Mouse (Mus musculus) hindbrain, embryonic 11.5 days (tissue): ENCODE data around the gene Klk1b3. TPM values are rescaled to one million over a fixed set of nuclear protein-coding genes. Genes with fewer than 3 reads are reported as not detected.
"Not testable (repeated sequence)": the region's sequence is repeated elsewhere in the genome, so short reads cannot be mapped to it uniquely, and the experiment has no call there.

ENCODE experiments used
- ATAC-seq: fragments of 200-750 bp; cut with Nextera tagmentation; 2 replicates; pipeline ENCODE4 v1.8.0; 2017; ENCODE audit warnings: mild to moderate bottlenecking, moderate TSS enrichment, moderate library complexity; ENCODE audit not compliant: low FRiP score
- DNase-seq: peaks from one replicate; pipeline ENCODE4 v3.0.0-alpha.2; 2015; ENCODE audit warnings: low spot score
- H3K27ac ChIP-seq: fragments of 300-500 bp; sonication (generic); 2 replicates; pipeline ENCODE4 v1.5.1; 2014; ENCODE audit warnings: mild to moderate bottlenecking, low read depth, low read length
- H3K27me3 ChIP-seq: fragments of 300-500 bp; sonication (generic); 2 replicates; pipeline ENCODE4 v1.6.1; 2014; ENCODE audit warnings: mild to moderate bottlenecking, low read length, moderate library complexity, mixed read lengths; ENCODE audit not compliant: control insufficient read depth, insufficient read depth
- H3K36me3 ChIP-seq: fragments of 300-500 bp; sonication (generic); 2 replicates; pipeline ENCODE4 v1.6.1; 2014; ENCODE audit warnings: mild to moderate bottlenecking, low read length, moderate library complexity, mixed read lengths; ENCODE audit not compliant: control insufficient read depth, insufficient read depth
- H3K4me1 ChIP-seq: fragments of 300-500 bp; sonication (generic); replicated peaks from 2 replicates; pipeline ENCODE4 v1.6.1; 2014; ENCODE audit warnings: low read length, mixed read lengths; ENCODE audit not compliant: control insufficient read depth, insufficient read depth
- H3K4me2 ChIP-seq: fragments of 300-500 bp; sonication (generic); replicated peaks from 2 replicates; pipeline ENCODE4 v1.6.1; 2014; ENCODE audit warnings: mild to moderate bottlenecking, low read depth, low read length
- H3K4me3 ChIP-seq: fragments of 300-500 bp; sonication (generic); 2 replicates; pipeline ENCODE4 v1.5.1; 2014; ENCODE audit warnings: low read depth, low read length
- H3K9ac ChIP-seq: fragments of 300-500 bp; sonication (generic); 2 replicates; pipeline ENCODE4 v1.6.1; 2014; ENCODE audit warnings: low read depth, low read length
- H3K9me3 ChIP-seq: fragments of 300-500 bp; sonication (generic); 2 replicates; pipeline ENCODE4 v1.6.1; 2016; ENCODE audit warnings: low read length; ENCODE audit not compliant: control insufficient read depth
- WGBS: fragments of 180-500 bp; shearing (Covaris S2); extraction: QIAGEN DNeasy Blood & Tissue Kit; methylation state at CpG from one replicate; pipeline ENCODE4 v1.1.7; 2014; 5-methylcytosine and 5-hydroxymethylcytosine counted together
- polyA plus RNA-seq: library from polyadenylated mRNA; unstranded; fragments of >200 nt; fragmentation: Nextera tagmentation; extraction: Ambion mirVana; gene quantifications from 2 replicates; pipeline ENCODE4 v1.2.1, GENCODE M21; 2014

Klk1b3 gene
- polyA plus RNA-seq, 1 experiment from 2014 or later = not detected

DNA sequence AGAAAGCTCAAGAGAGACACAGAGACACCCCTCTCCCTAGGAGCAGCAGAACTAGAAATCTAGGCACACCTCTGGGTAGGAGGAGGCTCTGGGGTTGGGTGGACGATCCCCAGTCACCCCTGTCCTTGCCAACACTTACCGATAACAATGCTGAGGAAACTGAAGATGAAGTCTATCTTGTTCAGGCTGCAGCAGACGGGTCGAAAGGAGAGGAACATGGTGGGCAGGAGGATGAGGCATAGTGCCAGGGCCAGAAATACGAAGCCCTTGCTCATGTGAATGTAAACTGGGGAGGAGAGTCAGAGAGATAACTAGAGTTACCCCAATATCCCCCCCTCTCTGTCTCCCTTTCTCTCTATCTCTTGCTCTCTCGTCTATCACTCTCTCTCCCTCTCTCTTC, 24.3 kb downstream of the Klk1b3 start:
- H3K27ac ChIP-seq, H3K4me3 ChIP-seq, DNase-seq, H3K4me1 ChIP-seq, ATAC-seq, H3K36me3 ChIP-seq, H3K9ac ChIP-seq, H3K4me2 ChIP-seq, H3K27me3 ChIP-seq, H3K9me3 ChIP-seq: not testable (repeated sequence)
- 83% methylated on average over 6 of the region's 6 CpGs for WGBS

DNA sequence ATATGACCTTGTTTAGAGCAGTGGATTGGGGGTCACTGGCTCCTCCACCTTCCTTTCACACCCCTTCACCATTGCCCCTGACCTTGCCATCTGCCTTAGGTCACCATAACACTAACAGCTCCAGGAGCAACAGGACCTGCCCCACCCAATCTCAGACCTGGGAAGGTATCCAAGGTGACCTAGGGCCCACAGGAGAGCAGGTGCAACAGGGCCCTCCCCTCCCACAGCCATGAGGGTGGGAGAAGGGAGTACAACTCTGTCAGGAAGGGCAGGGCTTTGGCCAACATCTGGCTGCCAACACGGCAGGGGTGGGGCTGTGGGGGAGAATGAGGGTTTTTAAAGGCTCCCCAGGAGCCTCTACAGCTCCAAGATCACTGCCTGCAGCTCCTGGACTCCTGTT, 27.1 kb downstream of the Klk1b3 start, which contains the start of gene Klk1:
Gene Klk1 (plus strand): TSS at position 285 of the 400 bp plus-strand sequence.
- DNase-seq = no peak
- Histone ChIP-seq H3K4me1 (no peaks in the 10 kb centered on the region), H3K9me3 (no peaks in the 10 kb centered on the region), H3K9ac (no peak within 1 kb of the TSS), H3K36me3 (no peaks in the 10 kb centered on the region), H3K4me3 (no peak within 1 kb of the TSS), H3K27me3 (no peaks in the 10 kb centered on the region), H3K27ac (no peak within 1 kb of the TSS), H3K4me2 (no peak within 1 kb of the TSS)
- no peak for ATAC-seq
- 45% methylated on average over 1 of the region's 1 CpGs for WGBS

GRCm38 (mm10) chr7:44235909-44236308, 37.9 kb downstream of the Klk1b3 start, which contains the start of gene Gm36864:
Gene Gm36864 (plus strand): TSS chr7:44236177.
- Histone ChIP-seq H3K4me1 (no peaks in the 10 kb centered on the region), H3K27ac (no peak within 1 kb of the TSS), H3K9me3 (no peaks in the 10 kb centered on the region), H3K36me3 (no peaks in the 10 kb centered on the region), H3K27me3 (no peaks in the 10 kb centered on the region), H3K4me2 (no peak within 1 kb of the TSS), H3K4me3 (no peak within 1 kb of the TSS), H3K9ac (no peak within 1 kb of the TSS)
- 75% methylated on average over 3 of the region's 3 CpGs for WGBS
- DNase-seq (no peak), ATAC-seq (no peak)

DNA sequence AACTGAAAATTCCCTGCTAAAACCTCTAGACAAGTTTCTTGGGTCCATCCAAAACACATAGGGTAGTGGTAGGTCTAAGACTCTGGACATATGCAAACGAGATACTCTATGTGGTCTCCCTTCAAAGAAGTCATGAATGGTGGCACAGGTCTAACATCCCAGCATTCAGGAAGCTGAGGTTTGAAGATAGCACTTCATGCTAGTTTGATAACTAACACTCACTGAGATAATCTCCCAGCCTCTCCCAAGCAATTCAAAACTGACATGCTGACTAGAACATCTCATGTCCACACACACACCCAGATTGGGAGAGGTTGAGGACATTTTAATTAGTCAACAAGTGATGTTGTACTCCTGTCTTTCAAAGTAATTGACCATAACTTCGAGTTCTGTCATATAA, 41.9 kb downstream of the Klk1b3 start:
- 67% methylated on average over 2 of the region's 2 CpGs for WGBS
- Histone ChIP-seq H3K4me1 (no peaks in the 10 kb centered on the region), H3K27ac (no peak overlapping the region), H3K4me2 (no peak overlapping the region), H3K36me3 (no peaks in the 10 kb centered on the region), H3K4me3 (no peak overlapping the region), H3K9me3 (no peaks in the 10 kb centered on the region), H3K27me3 (no peaks in the 10 kb centered on the region), H3K9ac (no peak overlapping the region)
- ATAC-seq (no peak), DNase-seq (no peak)

DNA sequence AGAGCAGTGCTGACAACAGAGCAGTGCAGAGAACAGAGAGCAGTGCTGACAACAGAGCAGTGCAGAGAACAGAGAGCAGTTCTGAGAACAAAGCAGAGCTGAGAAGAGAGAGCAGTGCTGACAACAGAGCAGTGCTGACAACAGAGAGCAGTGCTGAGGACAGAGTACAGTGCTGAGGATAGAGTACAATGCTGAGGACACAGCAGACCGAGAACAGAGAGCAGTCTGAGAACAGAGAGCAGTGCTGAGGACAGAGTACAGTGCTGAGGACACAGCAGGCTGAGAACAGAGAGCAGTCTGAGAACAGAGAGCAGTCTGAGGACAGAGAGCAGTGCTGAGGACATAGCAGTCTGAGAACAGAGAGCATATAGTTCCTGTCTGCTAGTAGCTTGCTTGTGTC, 42.7 kb downstream of the Klk1b3 start:
- H3K36me3 ChIP-seq = no peaks in the 10 kb centered on the region
- DNase-seq (no peak), ATAC-seq (no peak)
- H3K4me1 ChIP-seq = no peaks in the 10 kb centered on the region; the same call in 1 of the 2 replicates
- H3K4me2 ChIP-seq = no peak overlapping the region
- no peak overlapping the region for H3K27ac ChIP-seq
- 57% methylated on average over 1 of the region's 1 CpGs for WGBS
- H3K4me3 ChIP-seq = no peak overlapping the region
- no peak overlapping the region for H3K9ac ChIP-seq
- H3K27me3 ChIP-seq = no peaks in the 10 kb centered on the region
- H3K9me3 ChIP-seq = no peaks in the 10 kb centered on the region

DNA sequence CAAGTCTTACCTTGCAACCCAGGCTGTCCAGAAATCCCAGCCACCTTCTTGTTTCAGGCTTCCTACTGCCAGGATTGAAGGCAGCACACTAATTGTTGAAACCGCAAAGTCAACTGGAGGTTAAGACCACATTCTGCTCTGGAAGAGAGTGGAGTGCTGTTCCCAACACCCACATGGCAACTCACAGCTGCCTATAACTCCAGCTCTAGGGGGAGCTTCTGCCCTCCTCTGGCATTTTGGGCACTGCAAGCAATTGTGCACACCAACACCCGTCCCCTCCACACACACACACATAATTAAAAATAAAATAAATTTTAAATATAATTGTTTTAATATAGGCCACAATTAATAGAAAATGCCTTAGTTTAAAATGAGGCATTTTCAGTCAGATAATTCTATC, 43.2 kb downstream of the Klk1b3 start:
- Histone ChIP-seq H3K9ac (no peak overlapping the region), H3K9me3 (no peaks in the 10 kb centered on the region), H3K27ac (no peak overlapping the region), H3K27me3 (no peaks in the 10 kb centered on the region), H3K4me2 (no peak overlapping the region), H3K4me1 (no peaks in the 10 kb centered on the region; the same call in 1 of the 2 replicates), H3K4me3 (no peak overlapping the region), H3K36me3 (no peaks in the 10 kb centered on the region)
- no peak for ATAC-seq
- no peak for DNase-seq
- WGBS = 79% methylated on average over 2 of the region's 2 CpGs

DNA sequence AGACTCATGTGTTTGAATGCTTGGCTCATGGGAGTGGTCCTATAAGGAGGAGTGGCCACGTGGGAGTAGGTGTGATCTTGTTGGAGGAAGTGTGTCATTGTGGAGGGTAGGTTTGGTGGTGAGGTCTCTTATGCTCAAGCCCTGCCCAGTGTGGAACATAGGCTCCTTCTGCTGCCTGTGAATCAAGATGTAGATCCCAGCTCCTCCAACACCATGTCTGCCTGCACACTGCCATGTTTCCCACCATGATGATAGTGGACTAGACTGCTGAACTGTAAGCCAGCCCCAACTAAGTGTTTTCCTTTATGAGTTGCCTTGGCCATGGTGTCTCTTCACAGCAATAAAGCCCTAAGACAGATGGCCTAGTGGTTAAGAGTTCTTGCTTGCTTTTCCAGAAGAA, 46.1 kb downstream of the Klk1b3 start:
- 70% methylated on average over 1 of the region's 1 CpGs for WGBS
- ATAC-seq = no peak

GRCm38 (mm10) chr7:44246055-44246983, 48.3 kb downstream of the Klk1b3 start, which contains the start of the genes 1700028J19Rik and 2410002F23Rik:
Gene 1700028J19Rik (minus strand): TSS chr7:44246695.
Gene 2410002F23Rik (plus strand): TSS chr7:44246722.
- ATAC-seq (peak; percentile 88), DNase-seq (peak; percentile 92)
- Histone ChIP-seq H3K4me1 (peaks cover 4% of the 10 kb centered on the region; the same call in 1 of the 2 replicates), H3K4me3 (peak within 1 kb of the TSS; percentile 82), H3K4me2 (peak within 1 kb of the TSS; percentile 67), H3K9me3 (no peaks in the 10 kb centered on the region), H3K27me3 (no peaks in the 10 kb centered on the region), H3K9ac (peak within 1 kb of the TSS; percentile 86), H3K27ac (peak within 1 kb of the TSS; percentile 74), H3K36me3 (peaks cover 17% of the 10 kb centered on the region)
- WGBS = under 1% methylated on average over 62 of the region's 62 CpGs

More for the DNA sequence above, 46.1 kb downstream of the Klk1b3 start:
- H3K9me3 ChIP-seq = no peaks in the 10 kb centered on the region
- 0 out of 2 replicates have a peak, but pooled peaks cover 1% of the 10 kb centered on the region for H3K36me3 ChIP-seq
- DNase-seq = no peak
- H3K4me2 ChIP-seq = no peak overlapping the region
- H3K4me1 ChIP-seq = peaks cover 2% of the 10 kb centered on the region; the same call in 1 of the 2 replicates
- H3K4me3 ChIP-seq = no peak overlapping the region
- no peak overlapping the region for H3K27ac ChIP-seq
- no peak overlapping the region for H3K9ac ChIP-seq
- H3K27me3 ChIP-seq = no peaks in the 10 kb centered on the region
